In the genomic region with DNA sequence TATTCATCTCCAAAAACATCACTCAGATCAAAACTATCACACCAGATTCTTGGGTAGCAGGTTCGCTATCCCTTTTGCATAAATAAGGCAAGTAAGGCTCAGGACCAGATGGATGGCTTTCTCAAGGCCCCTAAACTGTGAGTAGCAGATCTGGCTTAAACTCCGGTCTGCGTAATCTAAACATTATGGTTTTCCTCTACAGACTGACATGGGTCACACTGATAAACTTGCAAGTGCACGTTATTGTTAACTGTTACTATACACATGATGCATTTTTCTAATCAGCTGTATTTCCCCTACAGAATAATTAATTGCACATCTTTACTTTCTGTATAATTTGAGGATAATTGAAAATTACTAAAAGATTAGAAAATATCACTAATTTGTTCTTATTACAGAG, we compare ENCODE assay signal across 39 mouse cellular contexts. TPM values are rescaled to one million over a fixed set of nuclear protein-coding genes. Genes with fewer than 3 reads are reported as not detected.
"Had no signal": no experiment of that assay in that cellular context is flagged by ENCODE, and none has a peak within 500 bp of the region (broad histone marks: within the 10 kb centered on the region; RNA-seq: fewer than 3 reads in every experiment).

No protein-coding gene starts in this region.

- DNase-seq: cerebellum, adult 8-10 months; cerebellum, adult 9-10 months; cerebellum, adult 9-11 months; cerebellum, postnatal 10 days; cerebellum, postnatal 14 days; cerebellum, postnatal 25 days; cerebellum, postnatal 36 days; embryo, embryonic 11 days; forebrain, postnatal 0 days; gastrocnemius, adult 2 months; gastrocnemius, postnatal 10 days; gastrocnemius, postnatal 14 days; gastrocnemius, postnatal 25 days; gastrocnemius, postnatal 36 days; heart, adult 11 months; heart, adult 18-20 months; heart, adult 2 months had no signal

- H3K4me1 ChIP-seq: embryonic facial prominence, embryonic 10.5 days; embryonic facial prominence, embryonic 12.5 days; embryonic facial prominence, embryonic 13.5 days; embryonic facial prominence, embryonic 15.5 days; forebrain, embryonic 10.5 days; forebrain, embryonic 12.5 days; forebrain, embryonic 13.5 days; forebrain, embryonic 15.5 days had no signal

- H3K27ac ChIP-seq: embryonic facial prominence, embryonic 10.5 days; embryonic facial prominence, embryonic 12.5 days; embryonic facial prominence, embryonic 13.5 days; embryonic facial prominence, embryonic 15.5 days; forebrain, embryonic 10.5 days; forebrain, embryonic 12.5 days; forebrain, embryonic 13.5 days; forebrain, embryonic 15.5 days; gastrocnemius, adult 2 months; heart, adult 2 months had no signal

- H3K9me3 ChIP-seq: embryonic facial prominence, embryonic 10.5 days; embryonic facial prominence, embryonic 12.5 days; embryonic facial prominence, embryonic 13.5 days; embryonic facial prominence, embryonic 15.5 days; forebrain, embryonic 10.5 days; forebrain, embryonic 12.5 days; forebrain, embryonic 13.5 days; forebrain, embryonic 15.5 days had no signal

- H3K36me3 ChIP-seq: embryonic facial prominence, embryonic 10.5 days; embryonic facial prominence, embryonic 12.5 days; embryonic facial prominence, embryonic 13.5 days; embryonic facial prominence, embryonic 15.5 days; forebrain, embryonic 10.5 days; forebrain, embryonic 12.5 days; forebrain, embryonic 15.5 days had no signal

- H3K4me3 ChIP-seq: embryonic facial prominence, embryonic 10.5 days; embryonic facial prominence, embryonic 12.5 days; embryonic facial prominence, embryonic 13.5 days; embryonic facial prominence, embryonic 15.5 days; erythroblast, embryonic 14.5 days; forebrain, embryonic 10.5 days; forebrain, embryonic 12.5 days; forebrain, embryonic 13.5 days; forebrain, embryonic 15.5 days; gastrocnemius, adult 2 months; heart, adult 2 months had no signal

- H3K9ac ChIP-seq: embryonic facial prominence, embryonic 12.5 days; embryonic facial prominence, embryonic 13.5 days; embryonic facial prominence, embryonic 15.5 days; forebrain, embryonic 12.5 days; forebrain, embryonic 13.5 days; forebrain, embryonic 15.5 days; forebrain, postnatal 0 days had no signal

- H3K27me3 ChIP-seq: embryonic facial prominence, embryonic 12.5 days; embryonic facial prominence, embryonic 13.5 days; embryonic facial prominence, embryonic 15.5 days; forebrain, embryonic 12.5 days; forebrain, embryonic 13.5 days; forebrain, embryonic 15.5 days had no signal

- ATAC-seq: forebrain, embryonic 13.5 days; forebrain, embryonic 14.5 days; forebrain, embryonic 15.5 days; forebrain, embryonic 16.5 days; forebrain, postnatal 0 days had no signal

RNA-seq across cellular contexts. Expression of gene Meikin, which starts 27.6 kb away (rescaled TPM):
- total RNA-seq: common myeloid progenitor, adult 5-6 weeks; forebrain, postnatal 0 days; gastrocnemius, adult 18-20 months; gastrocnemius, adult 2 months; gastrocnemius, adult 8-10 months; gastrocnemius, postnatal 10 days; gastrocnemius, postnatal 14 days; gastrocnemius, postnatal 25 days; gastrocnemius, postnatal 36 days; gastrocnemius, postnatal 4 days; granulocyte monocyte progenitor cell, adult 5-6 weeks; heart, adult 18-20 months; heart, adult 2 months; heart, adult 8-10 months had no signal
- polyA plus RNA-seq: cortical plate, adult 2 months; embryonic facial prominence, embryonic 10.5 days; embryonic facial prominence, embryonic 11.5 days; embryonic facial prominence, embryonic 12.5 days; embryonic facial prominence, embryonic 13.5 days; embryonic facial prominence, embryonic 14.5 days; embryonic facial prominence, embryonic 15.5 days; erythroblast, embryonic 14.5 days; forebrain, embryonic 10.5 days; forebrain, embryonic 11.5 days; forebrain, embryonic 12.5 days; forebrain, embryonic 13.5 days; forebrain, embryonic 14.5 days; forebrain, embryonic 15.5 days; forebrain, embryonic 16.5 days; forebrain, postnatal 0 days; gonadal fat pad, adult 2 months; heart, adult 2 months had no signal
